Mouse (Mus musculus): ENCODE measurements around the gene Krtap1-3.

Gene Krtap1-3

GRCm38 (mm10) chr11:99559366-99559765 lies 31.8 kb downstream of the Krtap1-3 start, which contains the start of gene Gm11939:
Gm11939 (minus strand) TSS chr11:99559466.
- in situ Hi-C loops (cut with MboI; ENCODE audit: unreplicated experiment in 2 of 2): no loop called here

- in situ Hi-C loops (cut with MboI; ENCODE audit: unreplicated experiment in 2 of 2): no loop called here
Measured at GRCm38 (mm10) chr11:99557976-99558745, 33.0 kb downstream of the Krtap1-3 start.

GRCm38 (mm10) chr11:99556753-99557152 lies 34.4 kb downstream of the Krtap1-3 start, which contains the start of gene Krtap3-2:
Krtap3-2 (minus strand) TSS chr11:99556853.
- in situ Hi-C loops (cut with MboI; ENCODE audit: unreplicated experiment in 2 of 2): no loop called here

- in situ Hi-C loops (cut with MboI; ENCODE audit: unreplicated experiment in 2 of 2): no loop called here
Measured at GRCm38 (mm10) chr11:99556195-99556594, 34.9 kb downstream of the Krtap1-3 start.

GRCm38 (mm10) chr11:99550765-99551164 lies 40.4 kb downstream of the Krtap1-3 start, which contains the start of gene Krtap3-3:
Krtap3-3 (minus strand) TSS chr11:99550865.
- in situ Hi-C loops (cut with MboI; ENCODE audit: unreplicated experiment in 2 of 2): no loop called here

- in situ Hi-C loops (cut with MboI; ENCODE audit: unreplicated experiment in 2 of 2): no loop called here
Measured at GRCm38 (mm10) chr11:99547892-99548291, 43.2 kb downstream of the Krtap1-3 start.

Data from v-Abl transformed pro-B cells (cell line).